Mouse (Mus musculus) erythroblast, embryonic 14.5 days (primary cell): ENCODE data around the gene Rgl1.

ENCODE experiments used
- GATA1 ChIP-seq: IDR thresholded peaks from 2 replicates; pipeline ENCODE4 v1.6.1; 2012; ENCODE audit warnings: low read length, inconsistent platforms, mixed read lengths
- TAL1 ChIP-seq: IDR thresholded peaks from 3 replicates; pipeline ENCODE4 v1.6.1; 2012; ENCODE audit warnings: low read length, inconsistent platforms, mixed read lengths

GRCm38 (mm10) chr1:152639344-152639743 lies 126.8 kb downstream of the Rgl1 start:
- no peak for TF ChIP-seq TAL1
- TF ChIP-seq GATA1 = no peak
